Mouse (Mus musculus) 3134 (cell line): ENCODE results near the gene Bicd2.

Source experiments
- DNase-seq: peaks from one replicate; pipeline ENCODE4 v3.0.0-alpha.2; 2011; ENCODE audit warnings: low spot score; ENCODE audit not compliant: insufficient read length; ENCODE audit errors: extremely low read depth

Bicd2 gene

DNA sequence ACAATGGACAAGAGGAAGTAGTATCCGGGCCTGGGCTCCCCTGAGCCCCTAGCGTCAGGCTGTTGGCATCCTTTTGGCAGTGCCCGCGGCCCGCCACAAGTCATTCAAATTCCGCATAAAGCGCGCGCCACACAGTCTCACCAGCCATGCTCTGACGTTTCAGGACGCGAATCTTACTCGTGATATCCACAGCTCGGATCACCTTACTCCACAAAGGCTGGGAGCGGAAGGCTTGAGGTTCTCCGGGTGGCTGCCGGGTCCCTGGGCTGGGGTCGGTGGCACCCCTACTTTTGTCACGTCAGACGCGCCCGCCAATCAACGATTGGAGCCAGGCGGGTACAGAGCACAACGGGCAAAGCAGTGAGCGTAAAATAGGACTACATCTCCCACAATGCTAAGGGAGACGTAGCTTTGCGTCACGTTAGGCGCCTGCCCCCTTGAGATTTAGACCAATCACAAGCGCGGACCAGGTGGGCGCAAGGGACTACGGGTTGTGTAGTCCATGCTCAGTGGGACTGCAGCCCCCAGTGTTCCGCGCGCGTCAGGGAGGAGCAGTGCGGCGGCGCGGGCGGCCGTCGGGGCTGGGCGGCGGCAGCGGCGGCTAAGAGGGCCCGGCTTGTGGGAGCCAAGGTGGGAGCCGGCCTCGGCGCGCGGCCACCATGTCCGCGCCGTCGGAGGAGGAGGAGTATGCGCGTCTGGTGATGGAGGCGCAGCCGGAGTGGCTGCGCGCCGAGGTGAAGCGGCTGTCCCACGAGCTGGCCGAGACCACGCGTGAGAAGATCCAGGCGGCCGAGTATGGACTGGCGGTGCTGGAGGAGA lies at the start of gene Bicd2:
Bicd2 (plus strand) TSS at position 574 of the 819 bp plus-strand sequence.
- peak; percentile 93 for DNase-seq

DNA sequence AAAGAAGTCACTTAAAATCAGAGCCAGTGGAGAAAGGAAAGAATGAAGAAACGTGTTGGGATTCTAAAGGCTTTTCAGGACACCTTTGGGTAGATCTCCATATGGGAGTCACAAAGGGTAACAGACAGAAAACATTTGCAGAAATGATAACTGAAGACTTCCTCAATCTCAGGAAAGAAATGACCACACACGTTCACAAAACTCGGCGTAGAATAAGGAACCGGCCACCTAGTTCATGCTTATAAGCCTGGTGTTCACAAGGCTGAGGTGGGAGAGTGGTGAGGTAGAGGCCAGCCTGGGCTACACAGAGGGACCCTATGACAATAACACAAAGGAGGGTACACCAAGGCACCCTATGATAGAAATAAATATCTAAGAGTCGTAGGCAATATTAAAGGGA lies 49.4 kb upstream of the Bicd2 start:
- no peak for DNase-seq

DNA sequence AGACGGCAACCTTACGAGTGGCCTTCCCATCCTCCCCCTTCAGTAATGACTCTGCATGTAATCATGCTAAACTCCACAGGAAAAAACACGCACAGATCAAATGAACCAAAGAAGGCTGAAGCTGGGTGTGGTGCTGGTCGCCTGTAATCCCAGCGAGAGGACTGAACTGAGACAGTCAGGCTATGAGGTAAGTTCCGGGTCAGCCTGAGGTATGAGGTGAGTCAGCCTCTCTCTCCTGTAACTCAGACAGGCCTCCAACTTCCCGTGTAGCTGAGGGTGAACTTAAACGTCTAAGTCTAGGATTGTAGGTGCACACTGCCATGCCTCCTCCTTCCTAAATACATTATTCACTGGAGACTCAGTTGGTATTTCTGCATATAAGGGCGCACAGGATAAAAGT lies 47.3 kb upstream of the Bicd2 start:
- DNase-seq = no peak

DNA sequence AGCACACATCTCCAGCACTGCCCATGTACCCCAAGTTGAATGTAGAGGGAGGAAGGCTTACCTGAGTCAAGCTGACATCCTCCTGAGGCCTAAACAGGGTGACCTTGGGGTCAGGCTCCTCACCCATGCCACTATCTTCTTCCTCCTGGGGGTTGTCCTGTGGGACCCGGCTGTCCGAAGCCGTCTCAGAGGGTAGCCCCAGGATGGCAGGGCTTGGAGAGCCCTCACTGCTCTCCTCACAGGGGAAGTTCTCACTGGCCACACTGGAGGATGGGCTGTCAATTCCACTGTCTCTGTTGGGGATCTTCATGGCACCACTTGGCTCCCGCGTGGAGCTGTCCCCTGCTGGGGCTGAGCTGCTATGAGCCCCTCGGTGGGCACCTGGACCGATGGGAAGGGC lies 45.1 kb upstream of the Bicd2 start:
- no peak for DNase-seq

DNA sequence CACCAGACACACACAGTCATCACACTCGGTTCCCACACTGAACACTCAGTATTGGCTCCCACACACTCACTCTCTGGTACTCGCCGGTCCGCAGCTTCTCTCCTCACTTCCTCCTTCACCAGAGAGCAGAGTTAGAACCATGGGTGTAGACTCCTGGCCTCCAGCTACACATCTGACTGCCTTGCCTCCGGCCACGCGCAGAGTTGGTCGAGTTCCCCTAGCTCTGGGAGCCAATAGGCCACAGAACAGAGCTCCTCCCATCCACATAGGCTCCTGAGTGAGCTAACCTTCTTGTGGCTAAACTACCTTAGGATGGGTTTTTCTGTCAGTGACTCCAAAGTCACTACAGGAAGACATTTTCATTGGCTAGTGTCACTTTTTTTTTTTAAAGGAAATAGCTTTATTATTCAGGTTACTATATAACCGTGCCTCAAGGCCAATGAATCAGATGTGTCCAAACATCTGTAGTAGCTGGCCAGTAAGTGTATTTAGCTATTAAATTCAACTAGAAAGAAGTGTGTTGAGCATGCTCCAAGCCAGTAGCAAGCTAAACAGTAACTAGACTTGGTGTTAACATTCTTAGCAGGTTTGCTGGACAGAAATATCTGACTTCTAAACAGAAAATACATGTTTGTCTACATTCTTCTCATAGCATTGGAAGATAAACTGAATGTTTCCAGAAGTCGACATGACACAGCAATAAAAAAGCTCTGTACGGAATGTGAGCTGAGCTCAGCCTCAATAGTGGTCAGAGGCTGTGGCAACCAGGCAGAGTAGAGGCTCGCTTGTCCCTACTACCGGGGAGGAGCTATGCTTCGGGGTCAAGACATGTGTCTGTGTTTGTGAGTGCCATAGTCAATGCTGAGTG lies 42.6 kb upstream of the Bicd2 start:
- no peak for DNase-seq

DNA sequence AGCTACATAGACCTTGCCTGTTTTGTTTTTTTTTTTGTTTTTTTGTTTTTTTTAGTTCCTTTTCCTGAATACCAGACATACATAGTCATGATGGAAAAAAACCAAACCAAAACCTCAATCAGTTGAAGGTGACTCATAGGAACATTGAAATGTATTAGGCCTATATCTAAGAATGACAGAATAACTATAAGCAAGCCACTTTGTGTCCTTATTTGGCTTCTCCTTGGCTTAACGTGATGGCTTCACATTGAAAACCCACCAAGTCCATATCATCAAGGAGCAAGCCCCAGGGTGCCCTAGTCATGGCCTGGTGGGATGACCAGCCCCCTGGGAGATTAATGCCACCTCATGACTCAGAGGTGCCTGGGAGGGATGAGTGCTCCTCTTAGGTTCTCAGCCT lies 40.6 kb upstream of the Bicd2 start:
- DNase-seq = peak; percentile 32

DNA sequence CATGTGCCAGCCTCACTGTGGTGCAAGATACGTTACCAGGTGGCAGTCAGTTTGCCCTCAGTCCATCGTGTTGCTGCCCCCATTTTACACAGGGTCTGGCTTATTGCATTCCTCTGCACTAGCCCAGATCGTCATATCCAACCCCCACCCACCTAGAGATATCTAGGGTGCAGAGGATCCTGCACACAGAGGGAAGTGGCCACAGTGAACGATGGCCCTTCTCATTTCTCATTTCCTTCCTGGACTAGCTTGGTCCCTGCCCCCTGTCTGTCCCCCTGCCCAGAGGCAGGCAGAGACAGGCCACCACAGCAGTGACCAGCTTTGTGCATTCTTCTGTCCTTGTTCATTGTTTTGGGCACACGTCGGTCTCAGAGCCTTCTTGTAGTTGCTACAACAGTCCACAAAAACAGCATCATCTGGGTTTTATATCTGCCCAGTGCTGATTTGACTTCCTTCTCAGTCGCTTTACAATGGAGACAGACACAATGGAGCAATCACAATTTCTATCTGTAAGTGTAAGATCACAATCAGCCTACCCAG lies 34.5 kb upstream of the Bicd2 start:
- DNase-seq = no peak

DNA sequence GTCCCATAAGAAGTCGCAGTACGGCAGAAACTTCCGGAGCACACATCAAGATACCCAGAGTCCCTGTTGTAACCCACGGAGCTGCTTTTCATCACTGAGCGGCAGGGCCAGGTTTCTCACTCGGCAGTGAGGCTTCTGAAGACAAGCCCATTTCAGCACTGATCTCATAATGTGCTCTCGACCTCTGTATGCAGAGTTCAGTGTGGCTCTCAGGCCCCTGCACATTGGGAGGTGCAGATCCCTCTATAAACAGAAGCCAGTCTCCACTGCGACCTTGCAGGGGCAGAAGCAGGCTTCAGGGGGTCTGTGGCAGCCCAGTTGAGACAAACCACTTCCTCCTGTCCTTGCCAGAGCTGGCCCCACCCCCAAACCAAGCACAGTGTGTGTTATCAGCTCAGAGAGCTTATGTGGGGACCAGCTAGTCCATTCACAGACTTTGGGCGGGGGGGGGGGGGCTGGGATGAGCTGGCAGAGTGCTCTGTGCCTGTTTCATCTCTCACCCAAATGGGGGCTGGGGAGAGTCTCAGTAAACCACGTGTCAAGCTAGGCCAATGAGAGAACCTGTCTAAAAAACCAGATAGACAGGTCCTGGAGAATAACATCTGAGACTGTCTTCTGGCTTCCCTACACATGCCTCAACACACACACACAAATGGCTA lies 33.9 kb upstream of the Bicd2 start:
- no peak for DNase-seq

DNA sequence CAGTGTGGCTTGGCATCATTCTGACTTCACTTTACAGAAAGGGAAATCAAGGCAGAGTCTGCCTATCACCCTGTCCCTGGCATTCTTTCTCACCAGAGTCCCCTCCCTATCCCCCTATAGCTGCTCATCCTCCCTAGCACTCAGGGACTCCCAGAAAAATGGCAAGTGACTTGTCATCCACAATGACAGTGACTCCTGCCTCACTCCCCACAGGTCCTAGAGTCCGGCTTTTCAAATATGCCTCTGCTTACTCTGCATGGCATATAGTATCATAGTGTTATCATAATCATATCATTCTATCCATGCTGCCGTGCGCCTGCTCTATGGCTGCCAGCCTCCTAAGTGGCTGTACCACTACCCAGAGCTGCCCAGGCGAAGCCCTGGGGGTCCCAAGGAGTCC lies 33.2 kb upstream of the Bicd2 start:
- no peak for DNase-seq

DNA sequence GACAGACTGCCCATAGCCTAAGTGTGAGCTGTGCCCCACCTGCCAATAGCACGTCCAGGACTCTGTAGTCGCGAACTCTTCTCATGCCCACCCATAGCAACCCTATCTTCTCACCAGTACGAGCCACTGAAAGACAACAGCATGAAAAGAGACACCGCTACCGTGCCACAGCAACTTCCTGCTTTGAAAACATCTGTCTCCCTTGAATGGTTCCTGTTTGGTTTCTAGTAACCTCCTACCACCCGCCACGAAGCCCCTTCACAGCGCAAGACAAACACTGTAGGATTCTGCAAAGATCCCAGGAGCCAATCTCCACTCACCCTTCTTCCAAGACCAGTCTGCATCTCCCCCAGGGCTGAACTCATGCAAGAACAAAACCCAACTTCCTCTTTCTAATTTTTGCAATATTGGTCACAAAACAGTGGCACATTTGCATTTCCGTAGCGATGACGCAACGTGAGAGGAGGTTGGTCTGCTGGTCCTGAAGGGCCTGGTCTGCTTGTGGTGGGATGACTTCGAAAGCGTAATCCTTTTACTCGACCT lies 32.5 kb upstream of the Bicd2 start:
- DNase-seq = no peak

DNA sequence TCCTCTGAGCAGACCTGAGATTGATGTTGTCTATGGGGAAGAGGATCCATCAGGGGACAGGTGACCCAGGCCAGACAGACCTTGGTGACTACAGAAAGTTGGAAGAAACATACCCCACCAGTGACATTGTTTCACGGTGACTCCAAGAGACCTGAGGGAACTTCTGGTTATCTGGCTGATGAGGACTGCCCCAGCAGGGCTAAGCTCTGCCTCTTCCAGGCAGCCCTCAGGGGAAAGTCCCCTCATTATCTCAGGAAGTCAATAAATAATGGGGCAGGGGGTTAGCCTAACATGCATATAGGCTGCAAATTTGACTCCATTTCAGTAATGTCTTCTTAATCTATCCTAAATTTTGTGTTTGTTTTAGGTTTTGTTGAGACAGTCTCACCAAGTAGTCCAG lies 31.9 kb upstream of the Bicd2 start:
- no peak for DNase-seq

DNA sequence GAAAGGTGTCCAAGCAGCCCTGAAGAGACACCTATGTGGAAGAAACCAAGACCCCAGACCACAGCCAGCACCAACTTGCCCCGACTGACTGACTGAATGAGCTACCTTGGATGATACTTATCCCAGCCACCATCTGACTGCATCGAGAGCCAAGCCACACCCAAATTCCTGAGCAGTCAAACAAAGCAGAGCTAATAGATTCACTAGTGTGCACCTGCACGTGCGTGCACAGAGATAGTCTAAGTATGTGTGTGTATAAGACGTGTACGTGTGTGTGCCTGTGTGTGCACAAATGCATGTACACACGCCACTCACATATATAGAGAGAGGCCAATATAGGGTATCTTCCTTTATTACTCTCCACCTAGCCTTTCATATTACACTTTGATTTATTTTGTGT lies 29.7 kb upstream of the Bicd2 start:
- no peak for DNase-seq

DNA sequence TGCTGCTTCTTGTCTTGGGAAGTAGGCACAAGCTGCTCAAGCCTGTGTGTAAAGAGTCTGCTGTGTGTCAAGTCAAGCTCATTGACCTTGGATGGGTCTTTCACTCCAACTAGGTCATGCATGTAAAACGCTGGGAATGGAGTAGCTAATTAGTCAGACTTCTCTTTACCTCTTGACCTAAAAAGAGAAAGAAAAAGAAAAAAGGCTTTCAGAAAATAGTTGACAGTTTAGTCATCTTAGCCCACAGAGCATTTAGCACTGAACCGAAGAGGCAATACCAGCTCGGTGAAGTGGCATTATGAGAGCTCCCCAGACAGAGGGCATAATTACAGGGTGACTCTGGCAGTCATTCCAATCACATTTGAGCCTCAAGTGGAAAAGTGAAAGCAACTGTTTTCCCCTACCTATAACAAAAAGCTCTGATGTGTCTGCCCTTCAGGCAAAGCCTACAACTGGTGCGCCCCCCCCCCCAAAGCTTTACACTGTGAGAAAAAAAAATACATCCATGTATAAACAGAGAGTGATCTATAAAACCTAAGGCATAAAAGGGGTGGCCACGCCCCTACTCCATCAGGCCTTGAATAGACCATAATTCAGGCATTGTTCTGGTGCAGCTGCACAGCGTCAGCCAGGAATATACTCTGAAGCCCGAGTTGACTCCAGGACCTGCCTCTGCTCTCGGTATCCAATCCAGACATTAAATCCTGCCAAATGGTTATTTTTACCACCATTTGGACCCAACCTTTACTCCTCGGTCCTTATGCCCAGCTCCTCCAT lies 24.8 kb upstream of the Bicd2 start:
- DNase-seq = peak; percentile 52

DNA sequence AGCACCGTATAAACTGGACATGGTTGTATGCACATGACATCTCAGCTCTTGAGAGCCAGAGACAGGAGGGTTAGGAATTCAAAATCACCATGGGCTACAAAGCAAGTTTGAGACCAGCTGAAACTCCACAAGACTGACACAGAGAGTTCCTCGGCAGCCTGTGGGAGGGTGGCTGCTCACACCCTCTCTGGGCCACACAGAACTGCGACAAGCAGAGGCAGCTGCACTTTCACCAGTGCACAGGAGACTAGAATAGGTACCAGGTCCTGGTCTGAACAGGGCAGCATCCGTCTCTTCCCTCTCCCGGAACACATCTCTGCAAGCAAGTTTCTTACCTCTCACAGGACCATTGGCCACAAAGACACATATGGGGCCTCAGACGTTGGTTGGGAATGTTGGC lies 23.9 kb upstream of the Bicd2 start:
- no peak for DNase-seq

DNA sequence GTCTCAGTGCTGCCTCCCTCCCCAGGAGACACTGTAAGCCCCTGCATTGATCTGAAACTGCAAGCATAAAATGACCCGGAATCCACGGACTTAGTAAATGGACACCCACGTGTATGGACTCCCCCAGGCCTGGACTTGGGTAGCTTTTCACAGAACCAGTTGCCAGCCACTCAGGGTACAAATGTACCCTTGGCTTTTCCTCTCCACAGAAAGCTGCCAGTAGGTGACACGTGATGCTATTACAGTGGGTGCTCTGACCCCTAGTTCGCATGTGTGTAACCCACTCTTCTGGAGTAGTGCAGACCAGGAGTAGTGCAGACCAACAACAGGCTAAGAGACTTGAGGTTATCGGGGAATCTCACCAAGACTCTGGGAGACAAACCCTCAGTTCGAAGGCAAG lies 23.5 kb upstream of the Bicd2 start:
- no peak for DNase-seq

DNA sequence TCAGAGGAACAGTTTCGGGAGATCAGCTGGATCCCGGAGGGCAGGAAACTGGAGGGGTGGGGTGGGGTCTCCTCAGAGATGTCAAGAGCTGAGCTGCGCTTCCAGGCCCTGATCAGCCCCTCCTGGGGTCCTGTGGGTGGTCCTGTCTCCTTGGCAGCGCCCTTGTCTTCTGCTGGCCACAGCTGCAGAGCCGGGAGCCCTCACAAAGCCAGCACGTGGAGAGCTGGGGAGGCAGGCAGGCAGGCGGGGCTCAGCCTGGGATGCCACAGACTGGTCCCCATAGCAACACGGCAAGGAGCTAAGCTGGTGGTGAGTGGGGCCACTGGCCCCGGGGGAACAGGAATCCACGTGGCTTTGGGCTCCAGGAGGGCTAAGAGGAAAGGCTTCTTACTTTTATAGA lies 21.3 kb upstream of the Bicd2 start, which contains the start of gene Fgd3:
Fgd3 (minus strand) TSS at position 272 of the 400 bp plus-strand sequence.
- peak; percentile 79 for DNase-seq

DNA sequence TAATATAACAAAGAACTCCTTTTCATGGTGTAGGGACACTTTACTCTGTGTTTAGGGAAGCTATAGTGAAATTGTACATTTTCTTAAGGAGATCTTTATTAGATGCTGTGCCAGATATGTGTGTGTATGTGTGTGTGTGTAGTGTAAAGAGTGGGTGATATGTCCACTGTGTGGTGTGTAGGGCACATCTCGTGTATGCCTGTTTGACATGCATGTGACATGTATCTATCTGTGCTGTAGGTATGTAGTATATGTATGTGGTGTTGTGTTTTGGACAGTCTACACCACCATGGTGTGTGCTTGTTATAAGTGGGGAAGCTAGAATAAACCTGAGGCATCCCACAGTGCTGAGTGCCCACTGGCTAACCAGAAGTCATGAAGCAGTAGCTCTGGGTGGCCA lies 20.9 kb upstream of the Bicd2 start:
- no peak for DNase-seq

DNA sequence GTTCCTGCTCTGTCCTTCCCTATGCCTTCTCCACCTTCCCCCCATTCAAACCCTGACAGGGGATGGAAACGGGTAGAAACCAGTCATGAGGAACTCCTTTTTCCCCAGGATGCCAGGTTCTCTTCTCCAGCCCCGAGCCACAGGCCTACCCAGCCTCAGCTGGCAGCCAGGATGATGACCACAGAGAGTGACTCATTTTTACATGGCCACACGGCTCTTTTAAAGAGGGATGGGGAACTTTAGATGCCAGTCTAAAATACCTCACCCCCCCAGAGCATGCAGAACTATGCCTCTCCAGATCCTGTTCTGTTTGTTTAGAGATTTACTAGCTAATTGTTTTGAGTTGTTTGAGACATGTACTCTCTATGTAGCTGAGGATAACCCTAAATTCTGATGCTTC lies 19.9 kb upstream of the Bicd2 start:
- DNase-seq = peak; percentile 67

DNA sequence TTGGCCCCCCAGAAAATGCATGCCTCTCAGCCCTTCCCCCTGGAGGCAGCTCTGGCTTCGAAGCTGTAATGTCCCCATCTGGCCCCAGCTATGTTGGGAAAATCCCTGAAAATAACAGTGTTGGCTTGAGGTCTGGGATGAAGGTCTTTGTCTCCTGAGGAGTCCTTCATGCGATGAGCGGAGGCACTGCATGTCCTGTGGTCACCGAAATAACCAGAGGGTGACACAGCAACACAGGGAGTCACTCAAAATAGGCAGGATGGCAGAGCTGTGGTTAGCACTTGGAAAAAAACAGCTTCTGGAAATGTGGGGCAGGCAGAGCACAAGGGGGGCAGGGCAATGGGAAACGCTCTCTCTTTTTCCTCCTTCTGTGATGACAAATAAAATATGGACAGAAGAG lies 19.2 kb upstream of the Bicd2 start:
- peak; percentile 65 for DNase-seq

DNA sequence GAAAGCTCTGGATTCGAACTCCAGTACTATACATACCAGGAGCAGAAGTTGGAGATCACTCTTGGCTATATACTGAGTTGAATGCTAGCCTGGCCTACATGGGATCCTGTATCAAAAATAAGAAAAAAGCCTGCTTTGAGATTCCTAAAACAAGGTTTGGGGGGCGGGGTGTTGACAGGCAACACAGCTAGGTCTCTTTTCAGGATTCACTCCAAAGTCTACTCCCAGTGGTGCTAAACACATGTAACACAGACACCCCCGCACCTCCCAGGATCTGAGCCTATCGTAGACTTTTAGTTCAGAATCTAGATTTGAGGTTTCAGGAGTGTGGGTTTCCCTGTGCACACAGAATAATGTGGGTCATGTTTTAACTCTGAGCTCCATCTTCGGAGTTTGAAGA lies 18.6 kb upstream of the Bicd2 start:
- DNase-seq = no peak
